Mouse (Mus musculus): ENCODE measurements around the gene Shbg. TPM values are rescaled to one million over a fixed set of nuclear protein-coding genes. Genes with fewer than 3 reads are reported as not detected.

Gene Shbg
- total RNA-seq, 2 experiments from 2014 or later: not detected

DNA sequence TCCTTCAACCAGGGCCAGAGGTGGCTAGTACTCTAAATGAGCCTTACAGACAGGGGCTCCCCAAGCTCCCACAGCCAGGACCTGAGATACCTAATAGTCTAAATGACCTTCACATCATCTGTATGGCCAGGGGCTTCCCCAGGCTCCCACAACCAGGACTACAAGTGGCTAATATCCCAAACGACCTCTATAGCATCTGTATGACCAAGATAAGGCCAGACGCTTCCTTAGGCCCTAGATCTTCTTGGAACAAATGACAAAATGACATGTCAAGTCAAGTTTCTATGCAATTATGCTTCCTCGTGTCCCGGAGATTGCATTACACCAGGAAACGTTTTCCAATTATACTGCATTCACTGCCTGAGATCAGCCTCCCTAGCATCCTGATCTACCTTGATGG is 41.4 kb downstream of the Shbg start:
- intact Hi-C loops (cut with DNase I): no loop called here
- H3K4me3 ChIP-seq: no peak overlapping the region
- no peak for DNase-seq
- TF ChIP-seq CTCF (IDR thresholded peaks at IDR 0.05): no peak
- H3K27ac ChIP-seq: no peak overlapping the region

DNA sequence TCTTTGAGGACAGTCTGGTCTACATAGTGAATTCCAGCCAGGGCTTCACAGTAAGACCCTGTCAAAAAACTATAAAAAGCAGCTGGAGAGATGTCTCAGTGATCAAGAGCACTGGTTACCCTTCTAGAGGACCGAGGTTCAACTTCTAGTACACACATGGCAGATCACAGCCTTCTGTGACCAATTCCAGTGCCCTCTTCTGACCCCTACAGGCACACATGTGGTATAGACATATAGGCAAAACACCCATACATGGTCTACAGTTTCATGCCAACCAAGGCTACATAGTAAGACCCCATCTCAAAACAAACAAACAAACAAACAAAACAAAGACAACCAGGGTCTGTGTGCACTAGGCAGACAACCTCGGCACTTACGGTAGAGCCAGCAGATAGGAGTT is 42.5 kb downstream of the Shbg start:
- Histone ChIP-seq H3K27ac (no peak overlapping the region), H3K4me3 (no peak overlapping the region)
- intact Hi-C loops (cut with DNase I): no loop called here
- no peak for DNase-seq
- TF ChIP-seq CTCF (IDR thresholded peaks at IDR 0.05): peak; percentile 41

DNA sequence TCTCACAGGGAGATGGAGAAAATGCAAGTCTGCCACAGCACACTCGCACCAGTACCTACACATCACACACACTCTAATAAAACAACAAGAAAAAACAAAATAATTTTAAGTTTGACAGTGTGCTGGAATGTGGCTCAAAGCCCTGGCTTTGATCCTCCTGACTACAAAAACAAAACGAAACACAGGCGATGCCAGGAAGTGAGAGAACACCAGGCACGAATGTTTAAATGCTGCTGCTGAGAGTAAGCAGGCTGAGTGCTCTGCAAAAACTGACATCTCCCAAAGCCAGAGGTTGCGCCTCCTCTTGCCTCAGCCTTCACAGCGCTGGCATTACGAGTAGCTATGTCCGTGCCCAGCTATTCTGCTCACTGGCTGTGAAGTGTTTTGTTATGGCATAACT is 52.6 kb downstream of the Shbg start:
- Histone ChIP-seq H3K27ac (no peak overlapping the region), H3K4me3 (no peak overlapping the region)
- DNase-seq: no peak
- no peak for TF ChIP-seq CTCF (IDR thresholded peaks at IDR 0.05)
- intact Hi-C loops (cut with DNase I): no loop called here

Small RNAs within 50 kb of the gene (microRNA-seq; reads per million reads assigned to microRNA genes)
- gene Mir1934: not detected
- not detected for gene Mir467f

Other genes with a start within 250 kb of the Shbg start
- gene Chd3, start 248.5 kb downstream of the Shbg start, total RNA-seq (2021): 1 to 10 TPM; 6.8 to 9.4 TPM
- 10 to 100 TPM; 62.4 to 86.0 TPM for gene Naa38, start 222.4 kb downstream of the Shbg start, total RNA-seq (2021)
- gene Cyb5d1, start 222.3 kb downstream of the Shbg start, total RNA-seq (2021): 10 to 100 TPM; 34.9 to 36.0 TPM
- gene Tmem88, start 219.7 kb downstream of the Shbg start, total RNA-seq (2021): 1 to 10 TPM; 6.5 to 7.4 TPM
- 10 to 100 TPM; 23.9 to 24.5 TPM for gene Kdm6b, start 204.2 kb downstream of the Shbg start, total RNA-seq (2021)
- gene Dnah2, start 68.8 kb downstream of the Shbg start, total RNA-seq (2021): under 1 TPM; 0.05 to 0.25 TPM
- under 1 TPM; 0.47 to 0.48 TPM for gene Efnb3, start 57.7 kb downstream of the Shbg start, total RNA-seq (2021)
- 1 to 10 TPM; 3.2 to 3.4 TPM for gene Wrap53, start 37.6 kb downstream of the Shbg start, total RNA-seq (2021)
- 10 to 100 TPM; 12.9 to 16.5 TPM for gene Trp53, start 37.5 kb downstream of the Shbg start, total RNA-seq (2021)
- gene Atp1b2, start 12.0 kb downstream of the Shbg start, total RNA-seq (2021): 100 to 1,000 TPM; 271 to 389 TPM
- 1 to 10 TPM; 2.6 to 3.2 TPM for gene Sat2, start 4.1 kb upstream of the Shbg start, total RNA-seq (2021)
- gene Fxr2, start 15.1 kb upstream of the Shbg start, total RNA-seq (2021): 100 to 1,000 TPM in 1 of 2 experiments, 10 to 100 TPM in 1; 90.6 to 104 TPM
- gene Sox15, start 37.4 kb upstream of the Shbg start, total RNA-seq (2021): not detected
- gene Mpdu1, start 44.7 kb upstream of the Shbg start, total RNA-seq (2021): 1 to 10 TPM; 8.6 to 9.7 TPM
- 1 to 10 TPM; 1.7 to 3.2 TPM for gene Cd68, start 48.2 kb upstream of the Shbg start, total RNA-seq (2021)
- gene Eif4a1, start 54.5 kb upstream of the Shbg start, total RNA-seq (2021): 10 to 100 TPM; 98.0 to 98.5 TPM
- gene Senp3, start 64.2 kb upstream of the Shbg start, total RNA-seq (2021): 10 to 100 TPM; 25.4 to 28.1 TPM
- 1 to 10 TPM in 1 of 2 experiments, under 1 TPM in 1; 0.64 to 1.1 TPM for gene Tnfsf13, start 67.9 kb upstream of the Shbg start, total RNA-seq (2021)
- 10 to 100 TPM in 1 of 2 experiments, 1 to 10 TPM in 1; 6.5 to 10.6 TPM for gene Tnfsf12, start 77.9 kb upstream of the Shbg start, total RNA-seq (2021)
- gene Tnfsfm13, start 78.2 kb upstream of the Shbg start, total RNA-seq (2021): 1 to 10 TPM; 1.2 to 1.9 TPM
- gene Polr2a, start 140.7 kb upstream of the Shbg start, total RNA-seq (2021): 10 to 100 TPM; 26.9 to 35.4 TPM
- gene Slc35g3, start 144.1 kb upstream of the Shbg start, total RNA-seq (2021): not detected
- 10 to 100 TPM; 29.3 to 35.9 TPM for gene Zbtb4, start 148.0 kb upstream of the Shbg start, total RNA-seq (2021)
- gene Chrnb1, start 178.0 kb upstream of the Shbg start, total RNA-seq (2021): 10 to 100 TPM; 23.2 to 26.3 TPM
- 1 to 10 TPM; 3.9 to 4.7 TPM for gene Fgf11, start 184.0 kb upstream of the Shbg start, total RNA-seq (2021)
- under 1 TPM; 0.20 to 0.41 TPM for gene Tmem102, start 187.7 kb upstream of the Shbg start, total RNA-seq (2021)
- gene Gm39566, start 197.4 kb upstream of the Shbg start, total RNA-seq (2021): not detected
- not detected for gene Spem2, start 200.6 kb upstream of the Shbg start, total RNA-seq (2021)
- gene Spem1, start 204.3 kb upstream of the Shbg start, total RNA-seq (2021): not detected
- 1 to 10 TPM; 2.3 to 2.7 TPM for gene Nlgn2, start 219.9 kb upstream of the Shbg start, total RNA-seq (2021)
- 100 to 1,000 TPM; 144 to 165 TPM for gene Tmem256, start 220.6 kb upstream of the Shbg start, total RNA-seq (2021)
- 10 to 100 TPM in 1 of 2 experiments, 1 to 10 TPM in 1; 9.6 to 13.0 TPM for gene Plscr3, start 228.5 kb upstream of the Shbg start, total RNA-seq (2021)
- gene Tnk1, start 240.8 kb upstream of the Shbg start, total RNA-seq (2021): under 1 TPM in 1 of 2 experiments, not detected in 1; 0.11 TPM